Mouse (Mus musculus): ENCODE data around the gene Calm3.

DNA sequence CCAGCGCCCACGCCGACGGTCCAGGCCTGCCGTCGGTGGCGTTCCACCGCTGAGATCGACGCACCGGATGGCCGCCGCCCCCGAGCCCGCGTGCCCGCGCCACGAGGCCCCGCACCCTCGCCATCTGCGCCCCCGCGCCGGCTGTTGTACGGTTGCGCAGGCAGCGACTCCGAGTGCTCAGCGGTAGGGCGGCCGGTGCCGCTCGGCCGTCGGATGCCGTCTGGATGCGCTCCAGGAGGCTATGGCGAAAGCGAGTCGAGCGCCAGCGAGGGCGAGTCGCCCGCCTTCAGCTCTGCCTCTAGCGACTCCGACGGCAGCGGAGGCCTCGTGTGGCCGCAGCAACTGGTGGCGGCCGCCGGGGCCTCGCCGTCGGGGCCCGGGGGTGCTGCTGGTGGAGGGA, 38.0 kb downstream of the Calm3 start:
- TF ChIP-seq POLR2A (IDR thresholded peaks at IDR 0.05; ENCODE audit: extremely low read depth, insufficient read depth, low read length): no peak
- TF ChIP-seq CTCF (IDR thresholded peaks at IDR 0.05; ENCODE audit: low read depth, low read length): no peak
